Mouse (Mus musculus): Measurements from ENCODE around the gene Gpatch4.

Gene Gpatch4

GRCm38 (mm10) chr3:88042661-88043421, at the start of gene Gpatch4:
Gene Gpatch4 (plus strand): TSS chr3:88043108.
- in situ Hi-C loops (cut with MboI), result no loop called here

- in situ Hi-C loops (cut with MboI), result no loop called here
Measured at GRCm38 (mm10) chr3:87993436-87993835, 49.5 kb upstream of the Gpatch4 start.

DNA sequence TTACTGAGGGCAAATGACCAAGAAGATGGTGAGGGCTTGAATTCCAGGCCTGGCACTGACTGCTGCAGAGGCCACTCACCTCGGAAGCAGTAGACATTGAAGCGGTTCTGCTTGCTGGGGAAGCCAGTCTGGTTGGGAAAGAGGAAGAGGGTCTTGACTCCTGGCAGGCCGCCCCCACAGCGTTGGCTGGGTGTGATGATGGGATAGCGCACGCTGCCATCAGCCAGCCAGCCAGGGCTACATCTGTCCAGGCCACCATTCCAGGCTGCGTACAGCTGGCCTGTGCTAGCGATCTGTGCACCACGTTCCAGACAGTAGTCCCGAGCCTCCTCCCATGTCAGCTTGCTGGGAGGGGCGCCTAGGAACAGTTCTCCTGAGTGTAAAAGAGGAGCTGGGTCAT, 47.6 kb upstream of the Gpatch4 start:
- in situ Hi-C loops (cut with MboI), result no loop called here

DNA sequence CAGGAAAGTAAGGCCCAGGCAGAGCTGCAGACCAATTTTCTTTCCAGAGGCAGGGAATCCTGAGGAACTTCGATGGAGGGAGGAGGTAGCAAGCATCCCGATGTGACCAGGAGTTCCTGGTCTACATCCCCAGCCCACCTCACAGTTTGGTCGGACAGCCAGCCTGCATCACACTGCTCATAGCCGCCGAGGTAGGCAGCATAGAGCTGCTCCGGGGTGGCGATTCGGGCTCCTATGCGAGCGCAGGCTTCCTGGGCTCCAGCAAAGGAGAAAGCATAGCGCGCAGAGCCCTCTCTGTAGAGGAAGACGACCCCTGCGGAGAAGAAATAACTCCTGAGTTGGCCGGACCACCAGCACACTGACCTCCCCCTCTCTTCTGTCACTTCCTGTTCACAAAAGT, 46.5 kb upstream of the Gpatch4 start:
- in situ Hi-C loops (cut with MboI), result no loop called here

GRCm38 (mm10) chr3:87996971-87997614, 45.8 kb upstream of the Gpatch4 start:
- in situ Hi-C loops (cut with MboI), result no loop called here

DNA sequence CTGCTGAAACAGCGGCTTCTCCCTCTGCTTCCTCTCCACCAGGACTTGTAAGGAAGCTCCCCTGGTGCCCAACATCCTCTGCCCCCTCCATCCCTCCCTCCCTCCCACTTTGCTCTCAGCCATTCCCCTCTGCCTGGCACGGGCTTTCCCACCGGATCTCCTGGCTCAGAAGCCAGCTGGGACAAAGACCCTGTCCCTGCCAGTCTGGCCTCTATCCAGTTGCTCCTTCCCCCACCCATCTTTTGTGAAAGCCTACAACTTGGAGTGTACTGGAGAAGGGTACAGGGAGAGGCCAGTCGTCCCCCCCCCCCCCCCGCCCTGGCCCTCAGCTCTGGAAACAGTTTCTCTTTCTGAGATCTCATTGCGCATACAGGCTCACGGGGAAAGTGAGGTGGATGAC, 44.2 kb upstream of the Gpatch4 start:
- in situ Hi-C loops (cut with MboI), result no loop called here

DNA sequence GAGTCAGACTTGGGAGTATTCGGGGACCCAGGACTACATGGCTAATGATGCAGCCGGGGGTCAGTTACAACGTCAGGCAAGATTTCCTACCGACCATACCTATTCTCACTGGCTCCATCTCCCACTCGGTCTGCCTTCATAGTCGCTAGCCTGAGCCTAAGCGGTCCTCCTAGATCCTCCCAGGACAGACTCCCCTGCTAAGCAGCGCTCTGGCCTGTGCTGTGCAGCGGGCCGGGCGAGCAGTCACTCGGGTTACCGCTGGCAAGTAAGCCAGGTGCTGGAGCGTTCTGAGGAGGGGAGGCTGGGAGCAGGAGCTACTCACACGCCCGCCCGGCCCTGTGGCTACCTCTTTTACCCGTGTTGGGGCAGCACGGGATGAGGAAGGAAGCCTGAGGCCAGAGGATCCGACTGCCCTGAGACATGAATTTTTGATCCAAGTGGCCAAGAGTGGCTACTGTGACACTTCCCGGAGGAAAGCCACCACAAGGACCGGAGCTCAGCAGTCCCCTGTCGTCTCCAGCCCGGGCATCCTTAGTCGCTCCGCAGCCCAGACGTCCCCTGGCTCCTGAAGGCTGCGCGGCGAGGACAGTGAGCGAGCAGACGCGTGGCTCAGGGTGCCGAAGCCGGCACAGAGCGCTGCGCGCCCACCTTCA, 43.5 kb upstream of the Gpatch4 start:
- in situ Hi-C loops (cut with MboI), result no loop called here

GRCm38 (mm10) chr3:88000181-88000580, 42.7 kb upstream of the Gpatch4 start, which contains the start of gene Bcan:
Gene Bcan (minus strand): TSS chr3:88000230.
- in situ Hi-C loops (cut with MboI), result no loop called here

DNA sequence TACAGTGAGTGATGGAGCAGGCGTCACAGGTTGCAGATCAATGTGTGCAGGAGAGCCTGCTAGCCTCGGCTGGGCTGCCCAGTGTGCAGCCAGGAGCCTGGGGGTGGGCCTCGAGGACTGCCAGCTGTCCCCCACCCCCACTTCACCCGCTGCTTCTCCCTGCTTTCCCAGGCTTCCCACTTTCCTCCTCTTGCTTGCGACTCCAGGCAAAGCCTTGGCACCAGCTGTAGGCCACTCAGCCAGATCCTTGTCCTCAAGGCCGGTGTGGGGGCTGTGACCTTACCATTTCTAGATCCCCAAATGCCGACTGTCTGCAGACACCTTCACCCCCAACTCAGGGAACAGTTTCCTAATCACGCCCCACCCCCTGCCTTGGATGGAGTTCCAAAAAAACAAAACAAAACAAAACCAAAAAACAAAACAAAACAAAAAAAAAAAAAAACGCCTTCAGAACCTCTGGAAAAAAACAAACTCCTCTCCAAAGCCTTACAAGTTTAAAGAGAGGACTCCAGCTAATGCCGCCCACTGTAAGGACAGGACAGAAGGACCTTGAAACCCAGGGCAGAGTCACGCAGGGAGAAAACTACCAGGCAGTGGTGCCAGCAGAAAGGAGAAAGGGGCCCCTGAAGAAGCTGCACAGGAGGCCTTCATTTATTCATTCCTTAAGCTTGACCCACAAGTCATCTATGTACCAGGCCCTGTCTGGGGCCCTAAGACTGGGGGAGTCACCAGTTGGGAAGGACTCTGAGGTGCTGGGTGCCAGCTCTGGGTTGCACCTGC, 41.9 kb upstream of the Gpatch4 start:
- in situ Hi-C loops (cut with MboI), result no loop called here

GRCm38 (mm10) chr3:88002291-88002976, 40.5 kb upstream of the Gpatch4 start:
- in situ Hi-C loops (cut with MboI), result no loop called here

GRCm38 (mm10) chr3:88005822-88006786, 36.8 kb upstream of the Gpatch4 start:
- in situ Hi-C loops (cut with MboI), result no loop called here

GRCm38 (mm10) chr3:88010634-88011265, 32.2 kb upstream of the Gpatch4 start:
- in situ Hi-C loops (cut with MboI), result no loop called here

- in situ Hi-C loops (cut with MboI), result no loop called here
Measured at GRCm38 (mm10) chr3:88022322-88023191, 20.4 kb upstream of the Gpatch4 start.

GRCm38 (mm10) chr3:88023192-88024074, 19.5 kb upstream of the Gpatch4 start:
- in situ Hi-C loops (cut with MboI), result no loop called here

DNA sequence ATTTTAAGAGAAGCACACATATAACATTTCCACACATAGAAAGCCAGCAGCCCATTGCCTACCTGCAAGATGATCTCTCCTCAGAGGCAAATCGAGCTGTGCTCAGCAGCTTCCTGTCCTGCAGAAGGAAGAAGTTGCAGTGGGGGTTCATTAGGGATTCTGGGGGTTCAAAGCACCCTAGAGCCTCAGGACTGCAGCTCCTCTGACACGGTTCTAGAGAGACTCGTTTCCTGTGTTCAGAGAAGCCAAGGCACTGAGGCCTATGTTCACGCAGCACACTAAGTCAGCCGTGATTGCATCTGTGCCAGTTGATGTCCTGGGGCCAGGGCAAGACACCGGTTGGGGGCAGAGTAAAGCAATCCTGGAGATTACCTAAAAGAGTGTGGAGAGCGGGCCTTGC, 16.1 kb upstream of the Gpatch4 start:
- in situ Hi-C loops (cut with MboI), result no loop called here

GRCm38 (mm10) chr3:88027434-88028186, 15.3 kb upstream of the Gpatch4 start, which contains the start of gene Hapln2:
Gene Hapln2 (minus strand): TSS chr3:88027583.
- in situ Hi-C loops (cut with MboI), result no loop called here
